Mouse (Mus musculus) cortical plate, adult 2 months (tissue): ENCODE data around the gene Rabgef1. TPM values are rescaled to one million over a fixed set of nuclear protein-coding genes. Genes with fewer than 3 reads are reported as not detected.

Experiments used
- H3K27ac ChIP-seq: fragments of 200-500 bp; 2 replicates; pipeline ENCODE4 v1.5.1; 2012; ENCODE audit warnings: low read length, control low read depth, inconsistent platforms; ENCODE audit not compliant: insufficient read depth
- H3K4me1 ChIP-seq: fragments of 200-500 bp; 2 replicates; pipeline ENCODE4 v1.6.1; 2011; ENCODE audit warnings: low read length; ENCODE audit not compliant: control insufficient read depth, insufficient read depth
- H3K4me3 ChIP-seq: fragments of 200-500 bp; 2 replicates; pipeline ENCODE4 v1.5.1; 2011; ENCODE audit warnings: mild to moderate bottlenecking, low read length, control low read depth; ENCODE audit not compliant: insufficient read depth
- CTCF ChIP-seq: fragments of 200-500 bp; IDR thresholded peaks from 2 replicates; pipeline ENCODE4 v1.5.1; 2011; ENCODE audit warnings: mild to moderate bottlenecking, control low read depth, low read length; ENCODE audit not compliant: insufficient read depth; ENCODE audit errors: extremely low read depth
- POLR2A ChIP-seq: fragments of 200-500 bp; IDR thresholded peaks from 2 replicates; pipeline ENCODE4 v1.6.1; 2011; ENCODE audit warnings: mild to moderate bottlenecking, low read length, control low read depth; ENCODE audit not compliant: insufficient read depth; ENCODE audit errors: extremely low read depth
- polyA plus RNA-seq: library from polyadenylated mRNA; depleted of rRNA; stranded (reverse); fragments of >200 nt; gene quantifications from 2 replicates; pipeline ENCODE4 v1.2.3, GENCODE M21; 2012; rRNA removed

The Rabgef1 gene
- polyA plus RNA-seq, 1 experiment, result 38.5 TPM

- Histone ChIP-seq H3K4me3 (peak overlapping the region; percentile 60), H3K4me1 (peaks cover 1% of the 10 kb centered on the region; the same call in 1 of the 2 replicates), H3K27ac (no peak overlapping the region)
- TF ChIP-seq POLR2A (peak; percentile 71), CTCF (no peak)
Observed at GRCm38 (mm10) chr5:130256678-130257271, 85.2 kb downstream of the Rabgef1 start.

GRCm38 (mm10) chr5:130257303-130257702 is 85.7 kb downstream of the Rabgef1 start:
- peaks cover 1% of the 10 kb centered on the region; the same call in 1 of the 2 replicates for H3K4me1 ChIP-seq
- peak overlapping the region; percentile 60 for H3K4me3 ChIP-seq
- H3K27ac ChIP-seq, result no peak overlapping the region
- no peak for TF ChIP-seq CTCF
- TF ChIP-seq POLR2A, result no peak

GRCm38 (mm10) chr5:130263454-130263853 is 91.9 kb downstream of the Rabgef1 start:
- H3K4me1 ChIP-seq, result no peaks in the 10 kb centered on the region; the same call in 1 of the 2 replicates
- TF ChIP-seq CTCF (peak; percentile 45; the same call in 1 of the 2 replicates), POLR2A (no peak)
- no peak overlapping the region for H3K27ac ChIP-seq
- H3K4me3 ChIP-seq, result no peak overlapping the region

Other genes starting within 250 kb of the Rabgef1 start
- 39.4 and 39.5 TPM in 2 replicates for gene Vkorc1l1, start 229.8 kb upstream of the Rabgef1 start, polyA plus RNA-seq
- 20.2 and 20.9 TPM in 2 replicates for gene Gusb, start 168.7 kb upstream of the Rabgef1 start, polyA plus RNA-seq
- 33.0 and 33.2 TPM in 2 replicates for gene Asl, start 142.6 kb upstream of the Rabgef1 start, polyA plus RNA-seq
- 41.3 and 44.5 TPM in 2 replicates for gene Crcp, start 142.5 kb upstream of the Rabgef1 start, polyA plus RNA-seq
- gene Tpst1, start 98.5 kb upstream of the Rabgef1 start, polyA plus RNA-seq, result 32.8 and 33.0 TPM in 2 replicates
- gene Kctd7, start 26.9 kb upstream of the Rabgef1 start, polyA plus RNA-seq, result 8.0 and 8.7 TPM in 2 replicates
- 31.4 and 32.0 TPM in 2 replicates for gene Tmem248, start 45.3 kb downstream of the Rabgef1 start, polyA plus RNA-seq
- 94.9 and 101 TPM in 2 replicates for gene Sbds, start 83.7 kb downstream of the Rabgef1 start, polyA plus RNA-seq
- 14.5 and 14.6 TPM in 2 replicates for gene Tyw1, start 83.8 kb downstream of the Rabgef1 start, polyA plus RNA-seq
- gene Caln1, start 197.7 kb downstream of the Rabgef1 start, polyA plus RNA-seq, result 41.5 and 48.6 TPM in 2 replicates
- gene A330070K13Rik, start 212.8 kb downstream of the Rabgef1 start, polyA plus RNA-seq, result 0.81 TPM in 2 replicates